Mouse (Mus musculus): ENCODE measurements around the gene Cdip1. TPM values are rescaled to one million over a fixed set of nuclear protein-coding genes. Genes with fewer than 3 reads are reported as not detected.
"Not testable (repeated sequence)": the region's sequence is repeated elsewhere in the genome, so short reads cannot be mapped to it uniquely, and the experiment has no call there.

The Cdip1 gene
- polyA plus RNA-seq, 1 experiment from 2014 or later: 96.8 TPM

GRCm38 (mm10) chr16:4767012-4767790 is 22.9 kb downstream of the Cdip1 start:
- Histone ChIP-seq H3K4me1 (no peaks in the 10 kb centered on the region), H3K4me2 (replicated peaks) (no peak overlapping the region)
- WGBS: 84% methylated on average over 6 of the region's 6 CpGs

GRCm38 (mm10) chr16:4765852-4766251 is 24.2 kb downstream of the Cdip1 start:
- Histone ChIP-seq H3K27me3 (no peaks in the 10 kb centered on the region), H3K9me3 (no peaks in the 10 kb centered on the region), H3K36me3 (peaks cover 70% of the 10 kb centered on the region), H3K4me1 (no peaks in the 10 kb centered on the region), H3K9ac (no peak overlapping the region), H3K4me2 (replicated peaks) (no peak overlapping the region), H3K4me3 (no peak overlapping the region), H3K27ac (no peak overlapping the region)
- no peak for ATAC-seq (ENCODE audit: insufficient number of reproducible peaks, insufficient read depth, low FRiP score, low TSS enrichment)
- 81% methylated on average over 2 of the region's 2 CpGs for WGBS

More at GRCm38 (mm10) chr16:4767012-4767790, 22.9 kb downstream of the Cdip1 start:
- Histone ChIP-seq H3K9ac (no peak overlapping the region), H3K9me3 (no peaks in the 10 kb centered on the region), H3K4me3 (no peak overlapping the region), H3K27ac (no peak overlapping the region), H3K27me3 (no peaks in the 10 kb centered on the region), H3K36me3 (peaks cover 70% of the 10 kb centered on the region)
- no peak for ATAC-seq (ENCODE audit: insufficient number of reproducible peaks, insufficient read depth, low FRiP score, low TSS enrichment)

- H3K27ac ChIP-seq: no peak overlapping the region
- no peaks in the 10 kb centered on the region for H3K27me3 ChIP-seq
- H3K9ac ChIP-seq: no peak overlapping the region
- no peaks in the 10 kb centered on the region for H3K4me1 ChIP-seq
- H3K4me2 ChIP-seq (replicated peaks): no peak overlapping the region
- ATAC-seq (ENCODE audit: insufficient number of reproducible peaks, insufficient read depth, low FRiP score, low TSS enrichment): no peak
- H3K9me3 ChIP-seq: no peaks in the 10 kb centered on the region
- H3K36me3 ChIP-seq: peaks cover 45% of the 10 kb centered on the region
- 52% methylated on average over 2 of the region's 2 CpGs for WGBS
- H3K4me3 ChIP-seq: no peak overlapping the region
Observed at GRCm38 (mm10) chr16:4763276-4763675, 26.8 kb downstream of the Cdip1 start.

GRCm38 (mm10) chr16:4762437-4762836 is 27.7 kb downstream of the Cdip1 start:
- no peak for ATAC-seq (ENCODE audit: insufficient number of reproducible peaks, insufficient read depth, low FRiP score, low TSS enrichment)
- no peak overlapping the region for H3K9ac ChIP-seq
- H3K27me3 ChIP-seq: no peaks in the 10 kb centered on the region
- WGBS: 95% methylated on average over 4 of the region's 4 CpGs
- no peak overlapping the region for H3K4me3 ChIP-seq
- H3K9me3 ChIP-seq: no peaks in the 10 kb centered on the region
- no peaks in the 10 kb centered on the region for H3K4me1 ChIP-seq
- H3K4me2 ChIP-seq (replicated peaks): no peak overlapping the region
- peaks cover 37% of the 10 kb centered on the region for H3K36me3 ChIP-seq
- no peak overlapping the region for H3K27ac ChIP-seq

- Histone ChIP-seq H3K4me2 (replicated peaks) (peak overlapping the region; percentile 28), H3K27ac (peak overlapping the region; percentile 67), H3K4me3 (peak overlapping the region; percentile 40), H3K9ac (peak overlapping the region; percentile 45)
- H3K9me3 ChIP-seq, H3K27me3 ChIP-seq, H3K4me1 ChIP-seq, H3K36me3 ChIP-seq: not testable (repeated sequence)
- ATAC-seq (ENCODE audit: insufficient number of reproducible peaks, insufficient read depth, low FRiP score, low TSS enrichment): 0 out of 2 replicates have a peak, but pooled peaks have one; percentile 52
- 5% methylated on average over 23 of the region's 42 CpGs for WGBS
Observed at GRCm38 (mm10) chr16:4756660-4757335, 33.3 kb downstream of the Cdip1 start.

GRCm38 (mm10) chr16:4754045-4754444 is 36.0 kb downstream of the Cdip1 start:
- Histone ChIP-seq H3K27me3 (no peaks in the 10 kb centered on the region), H3K27ac (no peak overlapping the region), H3K36me3 (no peaks in the 10 kb centered on the region), H3K4me3 (no peak overlapping the region), H3K9ac (no peak overlapping the region), H3K4me1 (no peaks in the 10 kb centered on the region), H3K9me3 (no peaks in the 10 kb centered on the region), H3K4me2 (replicated peaks) (no peak overlapping the region)
- 88% methylated on average over 3 of the region's 3 CpGs for WGBS
- ATAC-seq (ENCODE audit: insufficient number of reproducible peaks, insufficient read depth, low FRiP score, low TSS enrichment): no peak

- ATAC-seq (ENCODE audit: insufficient number of reproducible peaks, insufficient read depth, low FRiP score, low TSS enrichment): no peak
- H3K9me3 ChIP-seq: no peaks in the 10 kb centered on the region
- H3K9ac ChIP-seq: no peak overlapping the region
- H3K4me2 ChIP-seq (replicated peaks): no peak overlapping the region
- H3K4me1 ChIP-seq: no peaks in the 10 kb centered on the region
- no peaks in the 10 kb centered on the region for H3K36me3 ChIP-seq
- H3K4me3 ChIP-seq: no peak overlapping the region
- H3K27ac ChIP-seq: no peak overlapping the region
- 88% methylated on average over 3 of the region's 3 CpGs for WGBS
- H3K27me3 ChIP-seq: no peaks in the 10 kb centered on the region
Observed at GRCm38 (mm10) chr16:4752155-4752554, 37.9 kb downstream of the Cdip1 start.

- no peak overlapping the region for H3K4me2 ChIP-seq (replicated peaks)
- ATAC-seq (ENCODE audit: insufficient number of reproducible peaks, insufficient read depth, low FRiP score, low TSS enrichment): no peak
- H3K27me3 ChIP-seq: no peaks in the 10 kb centered on the region
- no peak overlapping the region for H3K9ac ChIP-seq
- no peak overlapping the region for H3K27ac ChIP-seq
- 100% methylated on average over 1 of the region's 1 CpGs for WGBS
- H3K4me1 ChIP-seq: no peaks in the 10 kb centered on the region
- no peaks in the 10 kb centered on the region; the same call in 1 of the 2 replicates for H3K36me3 ChIP-seq
- H3K4me3 ChIP-seq: no peak overlapping the region
- peaks cover 9% of the 10 kb centered on the region; the same call in 1 of the 2 replicates for H3K9me3 ChIP-seq
Observed at GRCm38 (mm10) chr16:4742186-4742585, 47.9 kb downstream of the Cdip1 start.

GRCm38 (mm10) chr16:4739994-4740393 is 50.1 kb downstream of the Cdip1 start:
- Histone ChIP-seq H3K9me3 (peaks cover 9% of the 10 kb centered on the region; the same call in 1 of the 2 replicates), H3K36me3 (no peaks in the 10 kb centered on the region; the same call in 1 of the 2 replicates), H3K4me3 (no peak overlapping the region), H3K27ac (no peak overlapping the region), H3K27me3 (no peaks in the 10 kb centered on the region), H3K4me2 (replicated peaks) (no peak overlapping the region), H3K4me1 (no peaks in the 10 kb centered on the region), H3K9ac (no peak overlapping the region)
- no peak for ATAC-seq (ENCODE audit: insufficient number of reproducible peaks, insufficient read depth, low FRiP score, low TSS enrichment)
- WGBS: 90% methylated on average over 2 of the region's 2 CpGs

GRCm38 (mm10) chr16:4736262-4736661 is 53.8 kb downstream of the Cdip1 start:
- H3K27ac ChIP-seq: no peak overlapping the region
- H3K9ac ChIP-seq: no peak overlapping the region
- no peak overlapping the region for H3K4me3 ChIP-seq
- no peaks in the 10 kb centered on the region for H3K36me3 ChIP-seq
- H3K4me2 ChIP-seq (replicated peaks): no peak overlapping the region
- H3K4me1 ChIP-seq: no peaks in the 10 kb centered on the region
- ATAC-seq (ENCODE audit: insufficient number of reproducible peaks, insufficient read depth, low FRiP score, low TSS enrichment): no peak
- H3K27me3 ChIP-seq: no peaks in the 10 kb centered on the region
- 80% methylated on average over 2 of the region's 2 CpGs for WGBS
- H3K9me3 ChIP-seq: no peaks in the 10 kb centered on the region

- 81% methylated on average over 3 of the region's 3 CpGs for WGBS
Observed at GRCm38 (mm10) chr16:4730776-4731358, 59.2 kb downstream of the Cdip1 start.

GRCm38 (mm10) chr16:4727963-4728362 is 62.1 kb downstream of the Cdip1 start:
- Histone ChIP-seq H3K27ac (no peak overlapping the region), H3K4me3 (no peak overlapping the region), H3K4me2 (replicated peaks) (peak overlapping the region; percentile 85; the same call in 1 of the 2 replicates), H3K9ac (no peak overlapping the region), H3K36me3 (no peaks in the 10 kb centered on the region), H3K9me3 (no peaks in the 10 kb centered on the region), H3K4me1 (peaks cover 12% of the 10 kb centered on the region), H3K27me3 (no peaks in the 10 kb centered on the region)
- no peak for ATAC-seq (ENCODE audit: insufficient number of reproducible peaks, insufficient read depth, low FRiP score, low TSS enrichment)
- 46% methylated on average over 1 of the region's 1 CpGs for WGBS

More at GRCm38 (mm10) chr16:4730776-4731358, 59.2 kb downstream of the Cdip1 start:
- Histone ChIP-seq H3K27me3 (no peaks in the 10 kb centered on the region), H3K36me3 (no peaks in the 10 kb centered on the region), H3K4me1 (peaks cover 12% of the 10 kb centered on the region), H3K4me2 (replicated peaks) (no peak overlapping the region), H3K9ac (no peak overlapping the region), H3K9me3 (no peaks in the 10 kb centered on the region), H3K27ac (no peak overlapping the region), H3K4me3 (no peak overlapping the region)
- ATAC-seq (ENCODE audit: insufficient number of reproducible peaks, insufficient read depth, low FRiP score, low TSS enrichment): no peak
